Comparison of ENCODE assay signal across 22 mouse cellular contexts in genomic region chr10:96586191-96586880, GRCm38 (mm10). TPM values are rescaled to one million over a fixed set of nuclear protein-coding genes. Genes with fewer than 3 reads are reported as not detected.
DNase-seq lines count a peak whose midpoint lies in the region; ATAC-seq and TF ChIP-seq lines count a peak whose summit lies in the region.
"Had no signal": no experiment of that assay in that cellular context is flagged by ENCODE, and none has a peak within 500 bp of the region (broad histone marks: within the 10 kb centered on the region; RNA-seq: fewer than 3 reads in every experiment).

No protein-coding gene starts in this region.

- no peaks in the 10 kb centered on the region for H3K27me3 ChIP-seq in embryonic facial prominence, embryonic 12.5 days
- H3K27me3 ChIP-seq in embryonic facial prominence, embryonic 10.5 days (replicated peaks; ENCODE audit: low read depth, poor library complexity, severe bottlenecking), result no peaks in the 10 kb centered on the region
- no peaks in the 10 kb centered on the region for H3K27me3 ChIP-seq in stomach, embryonic 14.5 days (ENCODE audit: control insufficient read depth, insufficient read depth, low read length)
- no peaks in the 10 kb centered on the region for H3K27me3 ChIP-seq in stomach, postnatal 0 days (ENCODE audit: control insufficient read depth, insufficient read depth, low read length)
- no peaks in the 10 kb centered on the region for H3K27me3 ChIP-seq in limb, embryonic 13.5 days
- H3K27me3 ChIP-seq in liver, postnatal 0 days (ENCODE audit: insufficient read depth, low read length), result no peaks in the 10 kb centered on the region
- H3K27me3 ChIP-seq: forebrain, embryonic 13.5 days; liver, embryonic 13.5 days; midbrain, embryonic 15.5 days had no signal

- no peak overlapping the region for H3K4me2 ChIP-seq in embryonic facial prominence, embryonic 12.5 days (replicated peaks)
- H3K4me2 ChIP-seq in stomach, embryonic 14.5 days (replicated peaks; ENCODE audit: low read depth, low read length), result no peak overlapping the region
- no peak overlapping the region for H3K4me2 ChIP-seq in stomach, postnatal 0 days (replicated peaks; ENCODE audit: low read depth)
- H3K4me2 ChIP-seq in limb, embryonic 13.5 days (replicated peaks), result peak overlapping the region; percentile 57
- no peak overlapping the region for H3K4me2 ChIP-seq in liver, postnatal 0 days (ENCODE audit: low read depth, low read length)
- H3K4me2 ChIP-seq: forebrain, embryonic 13.5 days; hindbrain, embryonic 14.5 days; liver, embryonic 13.5 days; midbrain, embryonic 15.5 days had no signal

- H3K4me1 ChIP-seq in embryonic facial prominence, embryonic 12.5 days, result peaks cover 5% of the 10 kb centered on the region; the same call in 1 of the 2 replicates
- 0 out of 2 replicates have a peak, but pooled peaks cover 1% of the 10 kb centered on the region for H3K4me1 ChIP-seq in embryonic facial prominence, embryonic 10.5 days
- peaks cover 9% of the 10 kb centered on the region; the same call in 1 of the 2 replicates for H3K4me1 ChIP-seq in stomach, embryonic 14.5 days (ENCODE audit: control insufficient read depth, insufficient read depth, low read length)
- no peaks in the 10 kb centered on the region for H3K4me1 ChIP-seq in stomach, postnatal 0 days (replicated peaks; ENCODE audit: control insufficient read depth, insufficient read depth)
- H3K4me1 ChIP-seq in limb, embryonic 13.5 days, result peaks cover 37% of the 10 kb centered on the region
- no peaks in the 10 kb centered on the region for H3K4me1 ChIP-seq in liver, postnatal 0 days (ENCODE audit: insufficient read depth)
- H3K4me1 ChIP-seq: liver, embryonic 13.5 days had no signal

- TF ChIP-seq EP300 in stomach, postnatal 0 days (optimal IDR thresholded peaks at IDR 0.05), result no peak
- no peak for TF ChIP-seq EP300 in liver, postnatal 0 days (IDR thresholded peaks at IDR 0.05; ENCODE audit: low read depth)

- H3K9me3 ChIP-seq in embryonic facial prominence, embryonic 12.5 days, result no peaks in the 10 kb centered on the region
- no peaks in the 10 kb centered on the region for H3K9me3 ChIP-seq in embryonic facial prominence, embryonic 10.5 days
- no peaks in the 10 kb centered on the region for H3K9me3 ChIP-seq in stomach, embryonic 14.5 days (ENCODE audit: control insufficient read depth, low read depth, low read length)
- H3K9me3 ChIP-seq in stomach, postnatal 0 days (ENCODE audit: control insufficient read depth, low read length), result no peaks in the 10 kb centered on the region
- no peaks in the 10 kb centered on the region for H3K9me3 ChIP-seq in limb, embryonic 13.5 days
- no peaks in the 10 kb centered on the region for H3K9me3 ChIP-seq in liver, postnatal 0 days (ENCODE audit: low read length)
- H3K9me3 ChIP-seq: forebrain, embryonic 13.5 days; liver, embryonic 13.5 days; midbrain, embryonic 15.5 days had no signal

- no peak for TF ChIP-seq CTCF in stomach, postnatal 0 days (IDR thresholded peaks at IDR 0.05; ENCODE audit: low read depth)
- TF ChIP-seq CTCF in liver, postnatal 0 days (IDR thresholded peaks at IDR 0.05; ENCODE audit: low read depth), result no peak

- no peak overlapping the region for H3K4me3 ChIP-seq in embryonic facial prominence, embryonic 12.5 days
- no peak overlapping the region for H3K4me3 ChIP-seq in embryonic facial prominence, embryonic 10.5 days
- no peak overlapping the region for H3K4me3 ChIP-seq in stomach, embryonic 14.5 days (ENCODE audit: low read depth, low read length)
- H3K4me3 ChIP-seq in stomach, postnatal 0 days (ENCODE audit: low read depth, low read length), result no peak overlapping the region
- no peak overlapping the region for H3K4me3 ChIP-seq in limb, embryonic 13.5 days
- H3K4me3 ChIP-seq in liver, postnatal 0 days (ENCODE audit: low read depth, low read length), result no peak overlapping the region
- H3K4me3 ChIP-seq: forebrain, embryonic 13.5 days; liver, embryonic 13.5 days; midbrain, embryonic 15.5 days; myocyte had no signal

- peak overlapping the region; percentile 60; the same call in 1 of the 2 replicates for H3K27ac ChIP-seq in embryonic facial prominence, embryonic 12.5 days
- no peak overlapping the region for H3K27ac ChIP-seq in embryonic facial prominence, embryonic 10.5 days (replicated peaks)
- peak overlapping the region; percentile 58; the same call in 1 of the 2 replicates for H3K27ac ChIP-seq in stomach, embryonic 14.5 days (ENCODE audit: low read length)
- no peak overlapping the region for H3K27ac ChIP-seq in stomach, postnatal 0 days (replicated peaks)
- H3K27ac ChIP-seq in limb, embryonic 13.5 days, result peak overlapping the region; percentile 78
- no peak overlapping the region for H3K27ac ChIP-seq in liver, postnatal 0 days (ENCODE audit: low read depth)
- H3K27ac ChIP-seq: forebrain, embryonic 13.5 days; hindbrain, embryonic 14.5 days; liver, embryonic 13.5 days; midbrain, embryonic 15.5 days had no signal

- H3K36me3 ChIP-seq in embryonic facial prominence, embryonic 12.5 days, result no peaks in the 10 kb centered on the region
- H3K36me3 ChIP-seq in embryonic facial prominence, embryonic 10.5 days (replicated peaks), result no peaks in the 10 kb centered on the region
- H3K36me3 ChIP-seq in stomach, embryonic 14.5 days (ENCODE audit: control insufficient read depth, insufficient read depth, low read length), result no peaks in the 10 kb centered on the region
- H3K36me3 ChIP-seq in stomach, postnatal 0 days (ENCODE audit: control insufficient read depth, insufficient read depth, low read length), result no peaks in the 10 kb centered on the region
- no peaks in the 10 kb centered on the region for H3K36me3 ChIP-seq in limb, embryonic 13.5 days
- no peaks in the 10 kb centered on the region for H3K36me3 ChIP-seq in liver, postnatal 0 days (replicated peaks; ENCODE audit: insufficient read depth, low read length)
- H3K36me3 ChIP-seq: liver, embryonic 13.5 days; midbrain, embryonic 15.5 days had no signal

- no peak overlapping the region for H3K9ac ChIP-seq in embryonic facial prominence, embryonic 12.5 days
- no peak overlapping the region for H3K9ac ChIP-seq in stomach, embryonic 14.5 days (replicated peaks; ENCODE audit: low read depth, low read length)
- no peak overlapping the region for H3K9ac ChIP-seq in stomach, postnatal 0 days (ENCODE audit: low read length)
- H3K9ac ChIP-seq in limb, embryonic 13.5 days, result no peak overlapping the region
- no peak overlapping the region for H3K9ac ChIP-seq in liver, postnatal 0 days (replicated peaks)
- H3K9ac ChIP-seq: forebrain, embryonic 13.5 days; hindbrain, embryonic 14.5 days; liver, embryonic 13.5 days; midbrain, embryonic 15.5 days had no signal

- no peak for DNase-seq in embryonic facial prominence, embryonic 10.5 days (ENCODE audit: low spot score)
- DNase-seq in stomach, postnatal 0 days (ENCODE audit: low spot score), result no peak
- DNase-seq in liver, postnatal 0 days, result no peak
- no peak for DNase-seq in layer of hippocampus, postnatal 10 days (ENCODE audit: low spot score in 2 of 2)
- no peak for DNase-seq in cerebellum, postnatal 14 days
- DNase-seq: adrenal gland, adult 8-10 months; cerebellum, adult 8-10 months; gastrocnemius, postnatal 10 days; heart, adult 18-20 months; heart, postnatal 36 days; liver, embryonic 13.5 days; lung, postnatal 36 days; right cerebral cortex, postnatal 25 days; thymus, postnatal 36 days had no signal

- WGBS in embryonic facial prominence, embryonic 12.5 days, result 62% methylated on average over 4 of the region's 4 CpGs
- 71% methylated on average over 4 of the region's 4 CpGs for WGBS in embryonic facial prominence, embryonic 10.5 days
- 44% methylated on average over 4 of the region's 4 CpGs for WGBS in stomach, embryonic 14.5 days
- WGBS in stomach, postnatal 0 days, result 44% methylated on average over 4 of the region's 4 CpGs
- 38% methylated on average over 4 of the region's 4 CpGs for WGBS in limb, embryonic 13.5 days
- WGBS in liver, postnatal 0 days (ENCODE audit: insufficient replicate concordance), result 78% methylated on average over 4 of the region's 4 CpGs

- ATAC-seq in embryonic facial prominence, embryonic 12.5 days (ENCODE audit: insufficient number of reproducible peaks, insufficient read depth, low FRiP score, low TSS enrichment), result no peak
- ATAC-seq in stomach, embryonic 14.5 days (ENCODE audit: insufficient number of reproducible peaks, insufficient read depth, low FRiP score, low read depth), result peak; percentile 42; the same call in 1 of the 2 replicates
- ATAC-seq in stomach, postnatal 0 days (ENCODE audit: low FRiP score, low TSS enrichment), result no peak
- ATAC-seq in limb, embryonic 13.5 days (ENCODE audit: low FRiP score, low read depth), result peak; percentile 84; the same call in 1 of the 2 replicates
- ATAC-seq in liver, postnatal 0 days, result no peak
- ATAC-seq: forebrain, embryonic 13.5 days; intestine, postnatal 0 days; midbrain, embryonic 15.5 days had no signal

RNA-seq across cellular contexts. Expression of gene Btg1, which starts 30.5 kb away (rescaled TPM):
- 70.3 and 71.9 TPM in 2 replicates for polyA plus RNA-seq in embryonic facial prominence, embryonic 12.5 days (2016; fragmentation: Nextera tagmentation; extraction: Ambion mirVana)
- 23.2 and 29.7 TPM in 2 replicates for polyA plus RNA-seq in embryonic facial prominence, embryonic 10.5 days (2016; fragmentation: Nextera tagmentation; extraction: Ambion mirVana)
- polyA plus RNA-seq in stomach, embryonic 14.5 days (2014; fragmentation: Nextera tagmentation; extraction: Ambion mirVana), result 101 and 103 TPM in 2 replicates
- polyA plus RNA-seq in stomach, postnatal 0 days (2015; fragmentation: Nextera tagmentation; extraction: Ambion mirVana), result 59.8 and 63.0 TPM in 2 replicates
- 58.8 and 61.1 TPM in 2 replicates for polyA plus RNA-seq in limb, embryonic 13.5 days (2015; fragmentation: Nextera tagmentation; extraction: Ambion mirVana)
- polyA plus RNA-seq in liver, postnatal 0 days (2015; fragmentation: Nextera tagmentation; extraction: Ambion mirVana), result 30.4 and 37.3 TPM in 2 replicates
- total RNA-seq in layer of hippocampus, postnatal 10 days (2021), result 10 to 100 TPM; 38.1 to 44.5 TPM

Comparison
In these comparisons a context has a peak if more than half of its experiments do, and no peak if none do; other contexts are left out.
1. ATAC-seq: peak in stomach, embryonic 14.5 days (single experiment) and limb, embryonic 13.5 days (single experiment); none in embryonic facial prominence, embryonic 12.5 days (single experiment), stomach, postnatal 0 days (single experiment) and liver, postnatal 0 days (single experiment).
2. H3K27ac ChIP-seq: peak in embryonic facial prominence, embryonic 12.5 days (single experiment), stomach, embryonic 14.5 days (single experiment) and limb, embryonic 13.5 days (single experiment); none in embryonic facial prominence, embryonic 10.5 days (single experiment), stomach, postnatal 0 days (single experiment) and liver, postnatal 0 days (single experiment).